Mouse (Mus musculus) skeletal muscle tissue, adult 2 months (tissue): ENCODE results near the gene Ppp5c.

Experiments used
- DNase-seq: peaks from one replicate; pipeline ENCODE4 v3.0.0-alpha.2; 2012; ENCODE audit warnings: low read depth, low spot score

The Ppp5c gene

GRCm38 (mm10) chr7:16982859-16983568 lies 44.7 kb downstream of the Ppp5c start, which contains the start of gene Gm42372:
Gene Gm42372, plus strand, starts transcription at chr7:16983086.
- no peak for DNase-seq

DNA sequence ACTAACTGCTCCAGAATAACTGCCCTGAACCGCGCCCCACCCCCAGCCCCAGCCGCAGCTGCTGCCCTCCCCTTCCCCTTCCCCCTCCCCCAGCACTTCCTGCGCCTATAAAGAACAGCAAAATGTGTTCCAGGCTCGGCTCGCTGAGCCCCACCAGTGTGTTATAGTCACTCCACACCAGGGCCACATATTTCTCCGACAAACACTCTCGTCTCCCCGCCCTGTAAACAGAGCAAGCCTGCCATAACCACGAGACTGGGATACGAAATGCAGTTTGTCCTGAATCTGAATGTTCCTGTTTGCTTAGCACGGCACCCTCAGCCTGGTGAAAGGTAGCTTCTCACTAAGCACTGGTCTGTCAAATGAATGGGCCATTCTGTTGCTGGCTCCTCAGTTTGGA lies 47.4 kb downstream of the Ppp5c start:
- no peak for DNase-seq

- DNase-seq: no peak
Measured at GRCm38 (mm10) chr7:16978593-16978992, 49.1 kb downstream of the Ppp5c start.

DNA sequence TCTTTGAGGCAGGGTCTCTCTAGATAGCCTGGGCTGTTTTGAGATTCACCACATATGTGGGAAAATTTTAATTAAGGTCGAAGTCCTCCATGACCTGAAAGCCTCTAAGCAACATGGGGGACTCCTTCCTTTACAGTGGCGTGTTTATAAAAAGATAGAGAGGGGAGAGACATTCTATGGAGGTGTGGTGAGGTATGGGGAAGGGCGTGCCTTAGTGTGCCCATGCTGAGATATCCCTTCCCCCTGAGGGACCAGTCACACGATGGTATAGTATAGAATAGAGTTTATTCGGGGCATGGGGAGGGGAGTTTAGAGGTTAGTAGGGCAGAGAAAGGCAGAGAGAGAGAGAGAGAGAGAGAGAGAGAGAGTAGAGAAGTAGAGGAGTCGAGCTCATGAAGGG lies 49.6 kb downstream of the Ppp5c start:
- no peak for DNase-seq

- DNase-seq: no peak
Measured at GRCm38 (mm10) chr7:16976298-16976697, 51.4 kb downstream of the Ppp5c start.

DNA sequence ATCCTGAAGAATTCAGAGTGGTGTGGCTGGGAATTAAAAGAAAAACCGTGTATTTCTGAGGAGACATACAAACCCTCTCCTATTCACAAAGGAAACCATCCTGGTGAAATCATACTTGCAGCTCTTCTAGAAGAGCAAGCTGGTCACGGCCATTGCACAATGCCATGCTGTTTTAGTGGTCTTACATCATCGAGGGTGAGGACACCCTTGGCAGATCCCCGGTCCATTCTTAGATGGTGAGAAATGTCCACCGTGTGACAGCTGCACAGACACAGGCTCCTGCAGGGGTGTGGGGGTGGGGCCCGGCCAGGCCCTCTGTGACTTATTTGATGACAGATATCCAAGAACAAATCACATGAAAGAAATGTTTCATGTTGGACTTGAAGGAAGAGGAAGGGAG lies 53.7 kb downstream of the Ppp5c start:
- peak; percentile 85 for DNase-seq

- no peak for DNase-seq
Measured at GRCm38 (mm10) chr7:16971160-16971559, 56.6 kb downstream of the Ppp5c start.

DNA sequence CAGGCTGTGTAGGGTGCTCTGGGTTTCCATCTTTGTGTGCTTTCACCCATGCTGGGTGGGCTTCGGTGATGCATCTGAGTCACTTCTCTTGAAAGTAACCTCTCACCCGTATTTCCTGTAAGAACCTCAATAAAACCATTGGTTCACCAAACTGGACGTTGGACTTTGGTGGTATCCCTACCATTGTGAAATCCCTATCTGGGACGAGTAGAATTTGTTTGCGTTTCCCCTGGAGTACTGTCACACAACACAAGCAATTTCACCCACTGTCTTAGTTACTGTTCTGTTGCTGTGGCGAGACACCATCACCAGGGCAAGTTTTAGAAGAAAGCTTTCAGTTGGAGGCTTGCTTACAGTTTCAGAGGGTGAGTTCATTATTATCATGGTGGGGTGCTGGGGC lies 59.3 kb downstream of the Ppp5c start:
- no peak for DNase-seq

- DNase-seq: no peak
Measured at GRCm38 (mm10) chr7:16961678-16962077, 66.0 kb downstream of the Ppp5c start.

- DNase-seq: no peak
Measured at GRCm38 (mm10) chr7:16959539-16960187, 68.1 kb downstream of the Ppp5c start, which contains the start of gene Pnmal1. Gene Pnmal1, plus strand, starts transcription at chr7:16959679.

- no peak for DNase-seq
Measured at GRCm38 (mm10) chr7:16956410-16957265, 71.1 kb downstream of the Ppp5c start.

DNA sequence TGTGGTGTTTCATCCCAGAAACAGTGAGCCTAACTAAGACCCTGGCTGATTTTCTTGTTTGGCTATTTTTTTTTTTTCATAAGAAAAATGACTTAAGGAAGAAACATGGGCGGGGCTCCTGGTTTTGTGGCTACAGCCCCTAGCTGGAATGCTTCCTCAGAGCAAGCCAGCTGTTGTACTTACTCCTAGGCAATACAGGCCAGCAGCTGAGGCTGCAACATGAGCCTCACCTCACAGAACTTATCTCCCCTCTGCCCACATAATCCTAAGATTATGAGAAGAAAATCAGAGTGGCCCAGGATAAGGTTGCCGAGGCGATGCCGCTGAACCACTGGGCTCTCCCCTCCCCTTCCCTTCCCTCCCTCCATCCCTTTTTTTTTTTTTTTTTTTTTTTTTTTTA lies 72.0 kb downstream of the Ppp5c start:
- DNase-seq: no peak
